Mouse (Mus musculus): ENCODE results near the gene Cbl.

- no peak for TF ChIP-seq CTCF (IDR thresholded peaks at IDR 0.05; ENCODE audit: low read depth)
- TF ChIP-seq EP300 (optimal IDR thresholded peaks at IDR 0.05), result no peak
These were observed 119.4 kb downstream of the Cbl start for GRCm38 (mm10) chr9:44114453-44114852.
